Mouse (Mus musculus) intestine, embryonic 16.5 days (tissue): ENCODE data around the gene Tlcd1. TPM values are rescaled to one million over a fixed set of nuclear protein-coding genes. Genes with fewer than 3 reads are reported as not detected.
A peak's percentile ranks its signal among the peaks of the same experiment; 100 is the strongest.
"Not testable (repeated sequence)": the region's sequence is repeated elsewhere in the genome, so short reads cannot be mapped to it uniquely, and the experiment has no call there.

ENCODE experiments used
- ATAC-seq: fragments of 200-750 bp; cut with Nextera tagmentation; 2 replicates; pipeline ENCODE4 v1.8.0; 2017; ENCODE audit warnings: moderate TSS enrichment, moderate library complexity
- H3K27ac ChIP-seq: fragments of 300-500 bp; sonication (generic); 2 replicates; pipeline ENCODE4 v1.5.1; 2014; ENCODE audit warnings: mild to moderate bottlenecking, low read length
- H3K27me3 ChIP-seq: fragments of 300-500 bp; sonication (generic); replicated peaks from 2 replicates; pipeline ENCODE4 v1.6.1; 2014; ENCODE audit warnings: low read length, control low read depth, mixed read lengths; ENCODE audit not compliant: control insufficient read depth, insufficient read depth
- H3K36me3 ChIP-seq: fragments of 300-500 bp; sonication (generic); 2 replicates; pipeline ENCODE4 v1.6.1; 2014; ENCODE audit warnings: low read length, control low read depth; ENCODE audit not compliant: control insufficient read depth, insufficient read depth
- H3K4me1 ChIP-seq: fragments of 300-500 bp; sonication (generic); 2 replicates; pipeline ENCODE4 v1.6.1; 2014; ENCODE audit warnings: low read length, control low read depth, mixed read lengths; ENCODE audit not compliant: control insufficient read depth, insufficient read depth
- H3K4me2 ChIP-seq: fragments of 300-500 bp; sonication (generic); 2 replicates; pipeline ENCODE4 v1.6.1; 2014; ENCODE audit warnings: low read depth, low read length, control low read depth
- H3K4me3 ChIP-seq: fragments of 300-500 bp; sonication (generic); 2 replicates; pipeline ENCODE4 v1.5.1; 2014; ENCODE audit warnings: mild to moderate bottlenecking, low read length
- H3K9ac ChIP-seq: fragments of 300-500 bp; sonication (generic); 2 replicates; pipeline ENCODE4 v1.6.1; 2014; ENCODE audit warnings: low read depth, low read length
- H3K9me3 ChIP-seq: fragments of 300-500 bp; sonication (generic); 2 replicates; pipeline ENCODE4 v1.6.1; 2016; ENCODE audit warnings: low read length, control low read depth; ENCODE audit not compliant: control insufficient read depth
- WGBS: fragments of 180-500 bp; shearing (Covaris S2); extraction: QIAGEN DNeasy Blood & Tissue Kit; methylation state at CpG from one replicate; pipeline ENCODE4 v1.1.7; 2014; 5-methylcytosine and 5-hydroxymethylcytosine counted together
- polyA plus RNA-seq: library from polyadenylated mRNA; unstranded; fragments of >200 nt; fragmentation: Nextera tagmentation; extraction: Ambion mirVana; gene quantifications from 2 replicates; pipeline ENCODE4 v1.2.1, GENCODE M21; 2015

Tlcd1 gene
- polyA plus RNA-seq: 39.5 and 44.2 TPM in 2 replicates

GRCm38 (mm10) chr11:78176402-78176862 is at the start of gene Tlcd1, which contains the start of gene Nek8:
Tlcd1 (plus strand) TSS chr11:78176711.
Nek8 (minus strand) TSS chr11:78176675.
- Histone ChIP-seq H3K9me3 (no peaks in the 10 kb centered on the region), H3K27me3 (no peaks in the 10 kb centered on the region), H3K9ac (peak within 1 kb of the TSS; percentile 89), H3K4me1 (peaks cover 47% of the 10 kb centered on the region), H3K27ac (peak within 1 kb of the TSS; percentile 99), H3K4me2 (peak within 1 kb of the TSS; percentile 94), H3K36me3 (peaks cover 3% of the 10 kb centered on the region), H3K4me3 (peak within 1 kb of the TSS; percentile 73)
- WGBS: under 1% methylated on average over 32 of the region's 32 CpGs
- ATAC-seq: peak; percentile 56

- Histone ChIP-seq H3K4me1 (peaks cover 36% of the 10 kb centered on the region), H3K9ac (no peak overlapping the region), H3K9me3 (no peaks in the 10 kb centered on the region), H3K4me2 (no peak overlapping the region), H3K27ac (peak overlapping the region; percentile 24; the same call in 1 of the 2 replicates), H3K27me3 (no peaks in the 10 kb centered on the region), H3K4me3 (no peak overlapping the region), H3K36me3 (no peaks in the 10 kb centered on the region)
- ATAC-seq: peak; percentile 47; the same call in 1 of the 2 replicates
- 65% methylated on average over 4 of the region's 4 CpGs for WGBS
Observed at GRCm38 (mm10) chr11:78126739-78127138, 49.8 kb upstream of the Tlcd1 start.

- H3K9me3 ChIP-seq: no peaks in the 10 kb centered on the region
- H3K27ac ChIP-seq: peak overlapping the region; percentile 53
- H3K4me3 ChIP-seq: no peak overlapping the region
- WGBS: 56% methylated on average over 8 of the region's 8 CpGs
- ATAC-seq: peak; percentile 23; the same call in 1 of the 2 replicates
- no peaks in the 10 kb centered on the region for H3K36me3 ChIP-seq
- no peak overlapping the region for H3K9ac ChIP-seq
- H3K27me3 ChIP-seq: no peaks in the 10 kb centered on the region
- peaks cover 44% of the 10 kb centered on the region for H3K4me1 ChIP-seq
- no peak overlapping the region for H3K4me2 ChIP-seq
Observed at GRCm38 (mm10) chr11:78129458-78129857, 47.1 kb upstream of the Tlcd1 start.

GRCm38 (mm10) chr11:78133915-78134314 is 42.6 kb upstream of the Tlcd1 start:
- Histone ChIP-seq H3K4me2 (no peak overlapping the region), H3K36me3 (no peaks in the 10 kb centered on the region), H3K4me3 (no peak overlapping the region), H3K4me1 (peaks cover 20% of the 10 kb centered on the region), H3K27me3 (no peaks in the 10 kb centered on the region), H3K9me3 (no peaks in the 10 kb centered on the region), H3K9ac (no peak overlapping the region), H3K27ac (no peak overlapping the region)
- 84% methylated on average over 6 of the region's 6 CpGs for WGBS
- ATAC-seq: no peak

GRCm38 (mm10) chr11:78134344-78134743 is 42.2 kb upstream of the Tlcd1 start:
- Histone ChIP-seq H3K27ac (no peak overlapping the region), H3K4me2 (no peak overlapping the region), H3K9me3 (no peaks in the 10 kb centered on the region), H3K27me3 (no peaks in the 10 kb centered on the region), H3K9ac (no peak overlapping the region), H3K36me3 (no peaks in the 10 kb centered on the region), H3K4me3 (no peak overlapping the region), H3K4me1 (peaks cover 17% of the 10 kb centered on the region; the same call in 1 of the 2 replicates)
- WGBS: 76% methylated on average over 3 of the region's 3 CpGs
- ATAC-seq: no peak

GRCm38 (mm10) chr11:78135314-78135713 is 41.2 kb upstream of the Tlcd1 start:
- peaks cover 17% of the 10 kb centered on the region; the same call in 1 of the 2 replicates for H3K4me1 ChIP-seq
- not testable (repeated sequence) for H3K9me3 ChIP-seq, H3K27ac ChIP-seq, H3K4me3 ChIP-seq, H3K9ac ChIP-seq, H3K36me3 ChIP-seq, H3K4me2 ChIP-seq, H3K27me3 ChIP-seq
- ATAC-seq: peak; percentile 82
- 63% methylated on average over 7 of the region's 7 CpGs for WGBS

- 91% methylated on average over 1 of the region's 1 CpGs for WGBS
- ATAC-seq: no peak
- H3K27me3 ChIP-seq: no peaks in the 10 kb centered on the region
- no peaks in the 10 kb centered on the region for H3K36me3 ChIP-seq
- H3K9me3 ChIP-seq: no peaks in the 10 kb centered on the region
- H3K4me3 ChIP-seq: no peak overlapping the region
- peaks cover 17% of the 10 kb centered on the region; the same call in 1 of the 2 replicates for H3K4me1 ChIP-seq
- H3K4me2 ChIP-seq: no peak overlapping the region
- no peak overlapping the region for H3K27ac ChIP-seq
- H3K9ac ChIP-seq: no peak overlapping the region
Observed at GRCm38 (mm10) chr11:78136132-78136531, 40.4 kb upstream of the Tlcd1 start.

- no peak for ATAC-seq
- Histone ChIP-seq H3K9me3 (no peaks in the 10 kb centered on the region), H3K4me3 (no peak overlapping the region), H3K27me3 (no peaks in the 10 kb centered on the region), H3K27ac (no peak overlapping the region), H3K4me2 (no peak overlapping the region), H3K4me1 (peaks cover 15% of the 10 kb centered on the region; the same call in 1 of the 2 replicates), H3K9ac (no peak overlapping the region), H3K36me3 (no peaks in the 10 kb centered on the region)
- 83% methylated on average over 4 of the region's 4 CpGs for WGBS
Observed at GRCm38 (mm10) chr11:78137584-78137983, 38.9 kb upstream of the Tlcd1 start.

GRCm38 (mm10) chr11:78138023-78138422 is 38.5 kb upstream of the Tlcd1 start:
- no peak for ATAC-seq
- no peaks in the 10 kb centered on the region for H3K36me3 ChIP-seq
- no peaks in the 10 kb centered on the region for H3K27me3 ChIP-seq
- peaks cover 13% of the 10 kb centered on the region; the same call in 1 of the 2 replicates for H3K4me1 ChIP-seq
- no peaks in the 10 kb centered on the region for H3K9me3 ChIP-seq
- no peak overlapping the region for H3K27ac ChIP-seq
- 86% methylated on average over 3 of the region's 3 CpGs for WGBS
- no peak overlapping the region for H3K4me3 ChIP-seq
- no peak overlapping the region for H3K4me2 ChIP-seq
- no peak overlapping the region for H3K9ac ChIP-seq

GRCm38 (mm10) chr11:78140665-78141064 is 35.8 kb upstream of the Tlcd1 start:
- ATAC-seq: no peak
- Histone ChIP-seq H3K9ac (no peak overlapping the region), H3K4me1 (0 out of 2 replicates have a peak, but pooled peaks cover 5% of the 10 kb centered on the region), H3K27ac (no peak overlapping the region), H3K9me3 (no peaks in the 10 kb centered on the region), H3K4me3 (no peak overlapping the region), H3K4me2 (no peak overlapping the region), H3K36me3 (no peaks in the 10 kb centered on the region), H3K27me3 (no peaks in the 10 kb centered on the region)
- WGBS: 79% methylated on average over 5 of the region's 5 CpGs
